Mouse (Mus musculus): ENCODE data around the gene Epha5. TPM values are rescaled to one million over a fixed set of nuclear protein-coding genes. Genes with fewer than 3 reads are reported as not detected.
A peak's percentile ranks its signal among the peaks of the same experiment; 100 is the strongest.

Epha5 gene
- 0.15 and 0.20 TPM in 2 replicates for polyA plus RNA-seq (2012; rRNA removed)

GRCm38 (mm10) chr5:84417062-84417879 is at the start of gene Epha5:
Gene Epha5, minus strand, starts transcription at chr5:84417382.
- no peaks in the 10 kb centered on the region for H3K36me3 ChIP-seq (ENCODE audit: control insufficient read depth, insufficient read depth, low read length)

GRCm38 (mm10) chr5:84456216-84456615 is 39.0 kb upstream of the Epha5 start:
- H3K36me3 ChIP-seq (ENCODE audit: control insufficient read depth, insufficient read depth, low read length) = no peaks in the 10 kb centered on the region
- H3K4me3 ChIP-seq (ENCODE audit: low read depth, low read length) = no peak overlapping the region
- no peak for TF ChIP-seq POLR2A (IDR thresholded peaks at IDR 0.05; ENCODE audit: low read depth, low read length)
- WGBS = 59% methylated on average over 3 of the region's 3 CpGs
- H3K27ac ChIP-seq (ENCODE audit: insufficient read depth, low read depth, low read length) = no peak overlapping the region
- no peaks in the 10 kb centered on the region for H3K4me1 ChIP-seq (ENCODE audit: control insufficient read depth, insufficient read depth, insufficient read length, low read length)
- no peaks in the 10 kb centered on the region for H3K27me3 ChIP-seq (ENCODE audit: control insufficient read depth, insufficient read depth, low read length)

More at GRCm38 (mm10) chr5:84417062-84417879, at the start of gene Epha5:
- no peaks in the 10 kb centered on the region; the same call in 1 of the 2 replicates for H3K4me1 ChIP-seq (ENCODE audit: control insufficient read depth, insufficient read depth, insufficient read length, low read length)
- peak within 1 kb of the TSS; percentile 47 for H3K4me3 ChIP-seq (ENCODE audit: low read depth, low read length)
- H3K27me3 ChIP-seq (ENCODE audit: control insufficient read depth, insufficient read depth, low read length) = peaks cover 10% of the 10 kb centered on the region
- H3K27ac ChIP-seq (ENCODE audit: insufficient read depth, low read depth, low read length) = no peak within 1 kb of the TSS
- no peak for TF ChIP-seq CTCF (IDR thresholded peaks at IDR 0.05; ENCODE audit: extremely low read depth, insufficient read length, insufficient replicate concordance, low read depth, low read length)
- WGBS = 1% methylated on average over 64 of the region's 67 CpGs

GRCm38 (mm10) chr5:84454641-84455040 is 37.5 kb upstream of the Epha5 start:
- TF ChIP-seq CTCF (IDR thresholded peaks at IDR 0.05; ENCODE audit: extremely low read depth, insufficient read length, insufficient replicate concordance, low read depth, low read length) (no peak), POLR2A (IDR thresholded peaks at IDR 0.05; ENCODE audit: low read depth, low read length) (no peak)
- no peaks in the 10 kb centered on the region for H3K36me3 ChIP-seq (ENCODE audit: control insufficient read depth, insufficient read depth, low read length)
- no peaks in the 10 kb centered on the region for H3K4me1 ChIP-seq (ENCODE audit: control insufficient read depth, insufficient read depth, insufficient read length, low read length)
- WGBS = 76% methylated on average over 4 of the region's 4 CpGs
- no peaks in the 10 kb centered on the region for H3K27me3 ChIP-seq (ENCODE audit: control insufficient read depth, insufficient read depth, low read length)
- no peak overlapping the region for H3K27ac ChIP-seq (ENCODE audit: insufficient read depth, low read depth, low read length)
- no peak overlapping the region for H3K4me3 ChIP-seq (ENCODE audit: low read depth, low read length)

GRCm38 (mm10) chr5:84453839-84454238 is 36.7 kb upstream of the Epha5 start:
- Histone ChIP-seq H3K27ac (ENCODE audit: insufficient read depth, low read depth, low read length) (no peak overlapping the region), H3K4me1 (ENCODE audit: control insufficient read depth, insufficient read depth, insufficient read length, low read length) (no peaks in the 10 kb centered on the region), H3K4me3 (ENCODE audit: low read depth, low read length) (no peak overlapping the region), H3K27me3 (ENCODE audit: control insufficient read depth, insufficient read depth, low read length) (no peaks in the 10 kb centered on the region), H3K36me3 (ENCODE audit: control insufficient read depth, insufficient read depth, low read length) (no peaks in the 10 kb centered on the region)
- TF ChIP-seq CTCF (IDR thresholded peaks at IDR 0.05; ENCODE audit: extremely low read depth, insufficient read length, insufficient replicate concordance, low read depth, low read length) = no peak
- WGBS = 61% methylated on average over 2 of the region's 2 CpGs

- H3K36me3 ChIP-seq (ENCODE audit: control insufficient read depth, insufficient read depth, low read length) = no peaks in the 10 kb centered on the region
- 94% methylated on average over 2 of the region's 2 CpGs for WGBS
- no peaks in the 10 kb centered on the region for H3K27me3 ChIP-seq (ENCODE audit: control insufficient read depth, insufficient read depth, low read length)
- no peak overlapping the region for H3K27ac ChIP-seq (ENCODE audit: insufficient read depth, low read depth, low read length)
- H3K4me1 ChIP-seq (ENCODE audit: control insufficient read depth, insufficient read depth, insufficient read length, low read length) = no peaks in the 10 kb centered on the region
- TF ChIP-seq POLR2A (IDR thresholded peaks at IDR 0.05; ENCODE audit: low read depth, low read length) = no peak
- no peak for TF ChIP-seq CTCF (IDR thresholded peaks at IDR 0.05; ENCODE audit: extremely low read depth, insufficient read length, insufficient replicate concordance, low read depth, low read length)
- no peak overlapping the region for H3K4me3 ChIP-seq (ENCODE audit: low read depth, low read length)
Measured at GRCm38 (mm10) chr5:84440232-84440631, 23.1 kb upstream of the Epha5 start.

- TF ChIP-seq POLR2A (IDR thresholded peaks at IDR 0.05; ENCODE audit: low read depth, low read length) (no peak), CTCF (IDR thresholded peaks at IDR 0.05; ENCODE audit: extremely low read depth, insufficient read length, insufficient replicate concordance, low read depth, low read length) (no peak)
Measured at GRCm38 (mm10) chr5:84415961-84416821, 991 bp downstream of the Epha5 start.

GRCm38 (mm10) chr5:84414931-84415431 is 2.2 kb downstream of the Epha5 start:
- Histone ChIP-seq H3K27me3 (ENCODE audit: control insufficient read depth, insufficient read depth, low read length) (peaks cover 10% of the 10 kb centered on the region), H3K36me3 (ENCODE audit: control insufficient read depth, insufficient read depth, low read length) (no peaks in the 10 kb centered on the region), H3K27ac (ENCODE audit: insufficient read depth, low read depth, low read length) (no peak overlapping the region), H3K4me1 (ENCODE audit: control insufficient read depth, insufficient read depth, insufficient read length, low read length) (no peaks in the 10 kb centered on the region; the same call in 1 of the 2 replicates), H3K4me3 (ENCODE audit: low read depth, low read length) (no peak overlapping the region)
- 16% methylated on average over 8 of the region's 8 CpGs for WGBS
- TF ChIP-seq POLR2A (IDR thresholded peaks at IDR 0.05; ENCODE audit: low read depth, low read length) = no peak
- no peak for TF ChIP-seq CTCF (IDR thresholded peaks at IDR 0.05; ENCODE audit: extremely low read depth, insufficient read length, insufficient replicate concordance, low read depth, low read length)

More at GRCm38 (mm10) chr5:84415961-84416821, 991 bp downstream of the Epha5 start:
- Histone ChIP-seq H3K27ac (ENCODE audit: insufficient read depth, low read depth, low read length) (no peak overlapping the region), H3K36me3 (ENCODE audit: control insufficient read depth, insufficient read depth, low read length) (no peaks in the 10 kb centered on the region), H3K4me3 (ENCODE audit: low read depth, low read length) (peak overlapping the region; percentile 15), H3K4me1 (ENCODE audit: control insufficient read depth, insufficient read depth, insufficient read length, low read length) (no peaks in the 10 kb centered on the region; the same call in 1 of the 2 replicates), H3K27me3 (ENCODE audit: control insufficient read depth, insufficient read depth, low read length) (peaks cover 10% of the 10 kb centered on the region)
- WGBS = 3% methylated on average over 45 of the region's 45 CpGs
